Mouse (Mus musculus): Measurements from ENCODE around the gene Fam206a. TPM values are rescaled to one million over a fixed set of nuclear protein-coding genes. Genes with fewer than 3 reads are reported as not detected.

Fam206a gene
- polyA plus RNA-seq, 1 experiment = 4.2 TPM

DNA sequence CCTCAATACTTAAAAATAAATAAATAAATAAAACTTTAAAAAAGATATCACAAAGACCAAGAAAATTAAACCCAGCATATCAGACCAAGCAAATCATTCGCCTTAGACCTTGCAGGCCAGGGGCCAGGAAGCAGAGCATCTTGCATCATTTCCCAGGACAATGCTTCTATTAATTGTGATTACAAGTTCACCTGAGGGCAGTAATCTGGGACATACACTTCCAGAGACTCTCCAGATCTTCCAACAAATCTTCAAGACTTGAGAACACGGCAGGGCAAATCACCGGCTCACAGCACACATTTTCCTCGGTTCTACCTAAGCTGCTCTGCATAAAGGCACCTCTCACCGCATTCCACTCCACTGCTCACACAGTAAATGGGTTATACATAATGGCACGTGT, 45.9 kb downstream of the Fam206a start:
- TF ChIP-seq CTCF (IDR thresholded peaks at IDR 0.05; ENCODE audit: control insufficient read depth, insufficient read depth, low read length) (no peak), POLR2A (IDR thresholded peaks at IDR 0.05; ENCODE audit: borderline replicate concordance, control insufficient read depth, low read depth, low read length) (no peak)
- whole genome bisulfite sequencing = 90% methylated on average over 6 of the region's 6 CpGs
- Histone ChIP-seq H3K4me3 (replicated peaks; ENCODE audit: control insufficient read depth, low read depth, low read length) (no peak overlapping the region), H3K4me1 (ENCODE audit: control insufficient read depth, insufficient read depth, low read length) (no peaks in the 10 kb centered on the region), H3K27ac (ENCODE audit: control insufficient read depth, insufficient read depth, low read depth, low read length, poor library complexity) (no peak overlapping the region)

- H3K4me1 ChIP-seq (ENCODE audit: control insufficient read depth, insufficient read depth, low read length) = no peaks in the 10 kb centered on the region
- H3K4me3 ChIP-seq (replicated peaks; ENCODE audit: control insufficient read depth, low read depth, low read length) = no peak overlapping the region
- WGBS = 81% methylated on average over 6 of the region's 6 CpGs
- TF ChIP-seq CTCF (IDR thresholded peaks at IDR 0.05; ENCODE audit: control insufficient read depth, insufficient read depth, low read length) (no peak), POLR2A (IDR thresholded peaks at IDR 0.05; ENCODE audit: borderline replicate concordance, control insufficient read depth, low read depth, low read length) (no peak)
- H3K27ac ChIP-seq (ENCODE audit: control insufficient read depth, insufficient read depth, low read depth, low read length, poor library complexity) = no peak overlapping the region
These were observed 48.6 kb downstream of the Fam206a start for GRCm38 (mm10) chr4:56850724-56851123.

- Histone ChIP-seq H3K4me1 (ENCODE audit: control insufficient read depth, insufficient read depth, low read length) (no peaks in the 10 kb centered on the region), H3K4me3 (replicated peaks; ENCODE audit: control insufficient read depth, low read depth, low read length) (no peak overlapping the region), H3K27ac (ENCODE audit: control insufficient read depth, insufficient read depth, low read depth, low read length, poor library complexity) (no peak overlapping the region)
- no peak for TF ChIP-seq POLR2A (IDR thresholded peaks at IDR 0.05; ENCODE audit: borderline replicate concordance, control insufficient read depth, low read depth, low read length)
- no peak for TF ChIP-seq CTCF (IDR thresholded peaks at IDR 0.05; ENCODE audit: control insufficient read depth, insufficient read depth, low read length)
- WGBS = 86% methylated on average over 5 of the region's 5 CpGs
These were observed 53.8 kb downstream of the Fam206a start for GRCm38 (mm10) chr4:56855935-56856334.

GRCm38 (mm10) chr4:56856371-56856949, 54.3 kb downstream of the Fam206a start:
- WGBS = 76% methylated on average over 8 of the region's 8 CpGs
- H3K4me3 ChIP-seq (replicated peaks; ENCODE audit: control insufficient read depth, low read depth, low read length) = no peak overlapping the region
- no peaks in the 10 kb centered on the region for H3K4me1 ChIP-seq (ENCODE audit: control insufficient read depth, insufficient read depth, low read length)
- no peak overlapping the region for H3K27ac ChIP-seq (ENCODE audit: control insufficient read depth, insufficient read depth, low read depth, low read length, poor library complexity)
- TF ChIP-seq POLR2A (IDR thresholded peaks at IDR 0.05; ENCODE audit: borderline replicate concordance, control insufficient read depth, low read depth, low read length) (no peak), CTCF (IDR thresholded peaks at IDR 0.05; ENCODE audit: control insufficient read depth, insufficient read depth, low read length) (no peak)

- Histone ChIP-seq H3K4me1 (ENCODE audit: control insufficient read depth, insufficient read depth, low read length) (no peaks in the 10 kb centered on the region), H3K4me3 (replicated peaks; ENCODE audit: control insufficient read depth, low read depth, low read length) (no peak overlapping the region), H3K27ac (ENCODE audit: control insufficient read depth, insufficient read depth, low read depth, low read length, poor library complexity) (no peak overlapping the region)
- 79% methylated on average over 9 of the region's 9 CpGs for WGBS
- TF ChIP-seq POLR2A (IDR thresholded peaks at IDR 0.05; ENCODE audit: borderline replicate concordance, control insufficient read depth, low read depth, low read length) = no peak
- no peak for TF ChIP-seq CTCF (IDR thresholded peaks at IDR 0.05; ENCODE audit: control insufficient read depth, insufficient read depth, low read length)
These were observed 56.6 kb downstream of the Fam206a start for GRCm38 (mm10) chr4:56858733-56859132.

Other genes with a start within 250 kb of the Fam206a start
- gene Gm26657, start 62.3 kb upstream of the Fam206a start, polyA plus RNA-seq (2011; ENCODE audit: insufficient read depth, insufficient read length, low replicate concordance, missing spikeins) = not detected in 2 replicates
- 2.1 TPM in 1 of 2 replicates, not detected in the other for gene Actl7b, start 60.9 kb upstream of the Fam206a start, polyA plus RNA-seq (2011; ENCODE audit: insufficient read depth, insufficient read length, low replicate concordance, missing spikeins)
- gene Actl7a, start 58.9 kb upstream of the Fam206a start, polyA plus RNA-seq (2011; ENCODE audit: insufficient read depth, insufficient read length, low replicate concordance, missing spikeins) = not detected in 2 replicates
- 20.2 and 44.5 TPM in 2 replicates for gene Elp1, start within 50 bp of the Fam206a start, polyA plus RNA-seq (2011; ENCODE audit: insufficient read depth, insufficient read length, low replicate concordance, missing spikeins)
- gene Ctnnal1, start 62.8 kb downstream of the Fam206a start, polyA plus RNA-seq (2011; ENCODE audit: insufficient read depth, insufficient read length, low replicate concordance, missing spikeins) = 5.8 and 9.5 TPM in 2 replicates
- 5.0 and 8.5 TPM in 2 replicates for gene Tmem245, start 145.1 kb downstream of the Fam206a start, polyA plus RNA-seq (2011; ENCODE audit: insufficient read depth, insufficient read length, low replicate concordance, missing spikeins)
- not detected in 2 replicates for gene Frrs1l, start 188.0 kb downstream of the Fam206a start, polyA plus RNA-seq (2011; ENCODE audit: insufficient read depth, insufficient read length, low replicate concordance, missing spikeins)